Mouse (Mus musculus): Measurements from ENCODE around the gene Eif2ak4.

DNA sequence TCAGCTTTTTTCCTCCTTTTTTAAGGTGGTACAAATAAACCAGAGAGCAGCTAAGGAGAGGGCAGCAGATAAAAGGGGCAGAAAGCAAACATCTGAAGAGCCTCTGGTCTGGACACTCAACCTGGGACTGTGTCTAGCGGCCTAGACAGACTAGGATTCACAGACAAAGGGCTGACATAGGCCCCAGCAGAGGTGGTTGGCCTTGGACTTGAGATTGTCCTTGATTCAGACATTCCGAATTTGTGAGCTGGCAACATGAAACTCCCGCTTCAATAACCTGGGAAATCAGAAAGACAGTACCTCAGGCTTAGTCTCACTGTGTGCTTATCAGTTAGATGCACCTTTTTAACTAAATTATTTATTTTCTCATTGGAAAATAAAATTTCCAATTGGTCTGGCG lies 29.7 kb downstream of the Eif2ak4 start:
- TF ChIP-seq CTCF (IDR thresholded peaks at IDR 0.05; ENCODE audit: control insufficient read depth, insufficient read depth, low read length) (no peak), POLR2A (IDR thresholded peaks at IDR 0.05; ENCODE audit: borderline replicate concordance, control insufficient read depth, low read depth, low read length) (no peak)
